Mouse (Mus musculus) lung, embryonic 14.5 days (tissue): ENCODE measurements at regions not wholly inside any gene's neighbourhood (a gene's known extent, or its start where the extent isn't known, plus 50 kb on each side); places are given as distances from the start of the nearest gene placed in this dataset.
"Not testable (repeated sequence)": the region's sequence is repeated elsewhere in the genome, so short reads cannot be mapped to it uniquely, and the experiment has no call there.

Source experiments
- ATAC-seq: fragments of 200-750 bp; cut with Nextera tagmentation; 2 replicates; pipeline ENCODE4 v1.8.0; 2017; ENCODE audit warnings: mild to moderate bottlenecking, moderate TSS enrichment, moderate library complexity; ENCODE audit not compliant: insufficient read depth
- DNase-seq: peaks from one replicate; pipeline ENCODE4 v3.0.0-alpha.2; 2015
- H3K27ac ChIP-seq: fragments of 300-500 bp; sonication (generic); 2 replicates; pipeline ENCODE4 v1.5.1; 2014; ENCODE audit warnings: low read depth, mild to moderate bottlenecking, moderate library complexity
- H3K27me3 ChIP-seq: fragments of 300-500 bp; sonication (generic); 2 replicates; pipeline ENCODE4 v1.6.1; 2014; ENCODE audit warnings: low read length, control low read depth; ENCODE audit not compliant: insufficient read depth
- H3K36me3 ChIP-seq: fragments of 300-500 bp; sonication (generic); 2 replicates; pipeline ENCODE4 v1.6.1; 2014; ENCODE audit warnings: control low read depth; ENCODE audit not compliant: insufficient read depth
- H3K4me1 ChIP-seq: fragments of 300-500 bp; sonication (generic); 2 replicates; pipeline ENCODE4 v1.6.1; 2014; ENCODE audit warnings: antibody characterized with exemption, control low read depth; ENCODE audit not compliant: insufficient read depth
- H3K4me2 ChIP-seq: fragments of 300-500 bp; sonication (generic); 2 replicates; pipeline ENCODE4 v1.6.1; 2014; ENCODE audit warnings: mild to moderate bottlenecking
- H3K4me3 ChIP-seq: fragments of 300-500 bp; sonication (generic); 2 replicates; pipeline ENCODE4 v1.5.1; 2014; ENCODE audit warnings: low read depth, low read length
- H3K9ac ChIP-seq: fragments of 300-500 bp; sonication (generic); 2 replicates; pipeline ENCODE4 v1.6.1; 2014
- H3K9me3 ChIP-seq: fragments of 300-500 bp; sonication (generic); 2 replicates; pipeline ENCODE4 v1.6.1; 2016; ENCODE audit warnings: low read depth, low read length, control low read depth
- CTCF ChIP-seq: IDR thresholded peaks from 2 replicates; pipeline ENCODE4 v1.5.1; 2016; ENCODE audit warnings: antibody characterized with exemption, low read depth
- WGBS: fragments of 180-500 bp; shearing (Covaris S2); extraction: QIAGEN DNeasy Blood & Tissue Kit; methylation state at CpG from one replicate; pipeline ENCODE4 v1.1.7; 2014; 5-methylcytosine and 5-hydroxymethylcytosine counted together

DNA sequence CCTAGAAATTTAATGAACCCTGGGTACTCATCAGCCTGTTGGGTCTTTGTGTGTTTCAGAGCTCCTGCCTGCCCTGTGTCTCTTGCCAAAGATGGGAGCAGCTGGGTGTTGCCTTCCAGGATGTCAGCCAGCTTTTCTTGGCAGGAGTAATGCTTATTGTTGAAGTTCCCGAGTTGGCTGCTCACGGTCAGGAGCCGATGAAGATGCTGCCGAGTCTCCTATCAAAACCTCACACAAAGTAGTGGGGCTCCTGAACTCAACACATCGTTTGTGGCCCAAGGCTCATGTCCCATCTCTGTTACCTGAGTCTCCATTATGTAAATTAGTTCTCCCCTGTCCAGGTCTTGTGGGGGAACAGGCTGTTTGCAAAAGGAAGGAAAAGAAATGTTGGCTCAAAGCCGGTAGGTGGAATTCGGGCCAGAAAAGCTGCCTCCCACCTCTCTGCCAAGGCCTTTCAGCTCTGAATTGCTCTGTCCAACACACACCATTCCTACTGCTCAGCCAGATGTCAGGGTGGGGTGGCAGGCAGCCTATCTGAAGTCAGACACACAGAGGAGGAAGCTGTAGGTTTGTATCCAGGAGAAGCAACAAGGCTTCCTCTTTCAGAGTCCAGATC is 67.6 kb upstream of the Rmdn2 start:
- WGBS: 49% methylated on average over 7 of the region's 7 CpGs

DNA sequence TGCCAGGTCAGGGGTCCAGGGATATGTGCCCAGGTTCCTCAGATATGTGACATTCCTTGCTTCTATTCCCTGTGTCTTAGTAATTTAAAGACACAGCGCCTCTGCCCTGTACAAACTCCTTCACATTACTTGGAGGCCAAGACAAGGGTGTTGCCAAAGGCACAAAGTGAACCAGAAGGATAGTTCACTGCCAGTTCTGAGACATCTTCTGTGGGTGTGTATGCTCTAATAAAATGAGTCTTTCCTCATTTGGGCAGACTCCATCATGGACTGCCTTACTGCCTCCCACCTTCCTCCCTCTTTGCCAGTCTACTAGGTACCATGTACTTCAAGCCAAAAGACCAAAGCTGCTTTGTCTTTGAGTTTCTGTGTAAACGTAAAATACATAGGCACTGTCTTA is 65.8 kb upstream of the Rmdn2 start:
- H3K4me1 ChIP-seq: peaks cover 15% of the 10 kb centered on the region
- no peak for TF ChIP-seq CTCF
- no peak overlapping the region for H3K9ac ChIP-seq
- H3K27ac ChIP-seq: no peak overlapping the region
- no peak overlapping the region for H3K4me3 ChIP-seq
- H3K9me3 ChIP-seq: no peaks in the 10 kb centered on the region
- no peaks in the 10 kb centered on the region for H3K27me3 ChIP-seq
- ATAC-seq (no peak), DNase-seq (no peak)
- no peak overlapping the region for H3K4me2 ChIP-seq
- H3K36me3 ChIP-seq: no peaks in the 10 kb centered on the region
- 86% methylated on average over 2 of the region's 2 CpGs for WGBS

More for the DNA sequence above, 67.6 kb upstream of the Rmdn2 start:
- TF ChIP-seq CTCF: no peak
- no peaks in the 10 kb centered on the region for H3K36me3 ChIP-seq
- H3K27me3 ChIP-seq: no peaks in the 10 kb centered on the region
- H3K4me2 ChIP-seq: no peak overlapping the region
- H3K9me3 ChIP-seq: no peaks in the 10 kb centered on the region
- no peak overlapping the region for H3K4me3 ChIP-seq
- H3K27ac ChIP-seq: peak overlapping the region; percentile 66
- peak; percentile 80 for ATAC-seq
- no peak overlapping the region for H3K9ac ChIP-seq
- H3K4me1 ChIP-seq: peaks cover 15% of the 10 kb centered on the region
- DNase-seq: peak; percentile 80

DNA sequence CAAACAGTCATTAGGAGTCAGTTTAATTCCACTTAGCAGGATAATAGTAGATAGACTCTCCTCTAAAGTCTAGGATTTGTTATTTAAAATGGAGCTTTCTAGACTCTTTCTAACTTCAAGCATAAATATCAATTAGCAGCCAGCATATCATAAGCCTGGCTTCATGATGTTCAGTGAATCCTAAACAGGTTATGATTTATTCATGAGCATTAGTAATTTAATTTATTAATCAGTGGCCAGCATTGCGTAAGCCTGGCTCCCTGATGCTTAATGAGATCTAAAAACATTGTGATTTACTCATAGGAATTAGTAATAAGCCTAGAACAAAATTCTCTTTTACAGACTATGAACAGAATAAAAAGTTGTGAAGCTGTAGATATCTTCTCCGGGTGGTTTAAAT is 64.6 kb upstream of the Rmdn2 start:
- 92% methylated on average over 2 of the region's 2 CpGs for WGBS
- H3K36me3 ChIP-seq: no peaks in the 10 kb centered on the region
- H3K27ac ChIP-seq: no peak overlapping the region
- peaks cover 15% of the 10 kb centered on the region for H3K4me1 ChIP-seq
- DNase-seq (no peak), ATAC-seq (no peak)
- no peak overlapping the region for H3K9ac ChIP-seq
- no peaks in the 10 kb centered on the region for H3K9me3 ChIP-seq
- TF ChIP-seq CTCF: no peak
- no peak overlapping the region for H3K4me3 ChIP-seq
- H3K27me3 ChIP-seq: no peaks in the 10 kb centered on the region
- H3K4me2 ChIP-seq: no peak overlapping the region

GRCm38 (mm10) chr17:79547524-79547923 is 64.1 kb upstream of the Rmdn2 start:
- peaks cover 15% of the 10 kb centered on the region for H3K4me1 ChIP-seq
- no peak overlapping the region for H3K4me3 ChIP-seq
- H3K36me3 ChIP-seq: no peaks in the 10 kb centered on the region
- DNase-seq (no peak), ATAC-seq (no peak)
- no peak for TF ChIP-seq CTCF
- H3K27ac ChIP-seq: no peak overlapping the region
- no peak overlapping the region for H3K9ac ChIP-seq
- H3K27me3 ChIP-seq: no peaks in the 10 kb centered on the region
- H3K4me2 ChIP-seq: no peak overlapping the region
- WGBS: 89% methylated on average over 3 of the region's 3 CpGs
- no peaks in the 10 kb centered on the region for H3K9me3 ChIP-seq

DNA sequence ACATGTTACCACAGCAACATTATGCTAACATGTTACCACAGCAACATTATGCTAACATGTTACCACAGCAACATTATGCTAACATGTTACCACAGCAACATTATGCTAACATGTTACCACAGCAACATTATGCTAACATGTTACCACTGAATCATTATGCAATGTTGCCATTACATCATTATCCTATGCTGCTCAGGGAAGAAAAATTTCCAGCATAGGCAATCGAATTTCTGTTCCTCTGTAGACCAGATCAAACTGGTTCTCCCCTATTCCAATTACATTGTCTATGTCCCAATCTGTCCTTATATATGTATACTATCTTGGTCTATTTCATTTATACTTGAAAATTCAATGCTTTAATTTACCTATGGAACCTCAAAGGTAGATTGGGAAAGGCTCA is 61.3 kb upstream of the Rmdn2 start:
- DNase-seq, ATAC-seq, H3K4me3 ChIP-seq, H3K4me1 ChIP-seq, H3K4me2 ChIP-seq, H3K36me3 ChIP-seq, H3K9ac ChIP-seq, H3K27ac ChIP-seq, H3K9me3 ChIP-seq, H3K27me3 ChIP-seq: not testable (repeated sequence)
- WGBS: 84% methylated on average over 1 of the region's 1 CpGs

DNA sequence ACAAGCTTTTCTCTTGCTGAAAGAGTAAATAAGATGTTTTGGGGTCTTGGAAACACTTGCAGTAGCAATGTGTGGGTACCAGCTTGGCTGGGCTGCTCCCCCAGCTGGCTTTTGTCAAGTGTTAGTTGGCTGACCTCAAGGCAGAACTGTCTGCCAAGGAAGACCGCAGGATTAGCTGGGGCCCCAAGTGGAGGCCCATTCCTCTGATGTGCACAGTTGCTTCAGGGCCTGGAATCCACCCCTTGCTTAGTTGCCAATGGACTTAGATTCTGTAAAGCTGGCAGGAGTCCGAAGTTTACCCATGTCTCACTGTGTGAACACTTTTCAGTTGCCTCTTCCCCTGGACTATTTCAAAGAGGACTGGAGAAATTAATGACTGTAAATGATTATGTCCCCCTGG is 57.8 kb upstream of the Rmdn2 start:
- no peaks in the 10 kb centered on the region for H3K27me3 ChIP-seq
- H3K4me3 ChIP-seq: no peak overlapping the region
- ATAC-seq (peak; percentile 95), DNase-seq (peak; percentile 92)
- H3K27ac ChIP-seq: peak overlapping the region; percentile 40; the same call in 1 of the 2 replicates
- 0 out of 2 replicates have a peak, but pooled peaks cover 3% of the 10 kb centered on the region for H3K4me1 ChIP-seq
- no peaks in the 10 kb centered on the region for H3K36me3 ChIP-seq
- no peak overlapping the region for H3K9ac ChIP-seq
- no peaks in the 10 kb centered on the region for H3K9me3 ChIP-seq
- TF ChIP-seq CTCF: no peak
- WGBS: 31% methylated on average over 2 of the region's 2 CpGs
- H3K4me2 ChIP-seq: no peak overlapping the region

- 74% methylated on average over 1 of the region's 1 CpGs for WGBS
- Histone ChIP-seq H3K9ac (no peak overlapping the region), H3K27me3 (no peaks in the 10 kb centered on the region), H3K36me3 (no peaks in the 10 kb centered on the region), H3K4me1 (0 out of 2 replicates have a peak, but pooled peaks cover 3% of the 10 kb centered on the region), H3K9me3 (peaks cover 10% of the 10 kb centered on the region; the same call in 1 of the 2 replicates), H3K4me2 (no peak overlapping the region), H3K27ac (peak overlapping the region; percentile 42; the same call in 1 of the 2 replicates), H3K4me3 (no peak overlapping the region)
- no peak for TF ChIP-seq CTCF
- DNase-seq (no peak), ATAC-seq (no peak)
These were observed 56.1 kb upstream of the Rmdn2 start for GRCm38 (mm10) chr17:79555593-79555992.
